ENCODE assay signal across 8 mouse cellular contexts in genomic region chr8:57320851-57321743, GRCm38 (mm10). TPM values are rescaled to one million over a fixed set of nuclear protein-coding genes. Genes with fewer than 3 reads are reported as not detected.
DNase-seq lines count a peak whose midpoint lies in the region; ATAC-seq lines count a peak whose summit lies in the region.

Hand2 (plus strand) TSS chr8:57320983.

- DNase-seq in forebrain, embryonic 11.5 days (ENCODE audit: low spot score), result peak; percentile 73
- DNase-seq in hindbrain, embryonic 10.5 days (ENCODE audit: low spot score), result peak; percentile 74
- DNase-seq in mesoderm, embryonic 11.5 days (ENCODE audit: low read depth, low spot score), result peak; percentile 65
- DNase-seq in spleen, adult 12 weeks (ENCODE audit: low spot score), result no peak
- DNase-seq in spleen, adult 18-20 months, result no peak

- no peak within 1 kb of the TSS for H3K9ac ChIP-seq in forebrain, embryonic 11.5 days (ENCODE audit: low read length)

- H3K27me3 ChIP-seq in megakaryocyte, embryonic 14.5 days (replicated peaks), result peaks cover 94% of the 10 kb centered on the region
- H3K27me3 ChIP-seq in forebrain, embryonic 11.5 days (ENCODE audit: control insufficient read depth, insufficient read depth, low read length), result peaks cover 95% of the 10 kb centered on the region
- H3K27me3 ChIP-seq in hindbrain, embryonic 10.5 days (ENCODE audit: insufficient read depth, poor library complexity, severe bottlenecking), result peaks cover 100% of the 10 kb centered on the region

- ATAC-seq in megakaryocyte, adult 5-6 weeks (ENCODE audit: poor library complexity, severe bottlenecking), result no peak
- peak; percentile 72 for ATAC-seq in forebrain, embryonic 11.5 days (replicated peaks; ENCODE audit: low FRiP score)
- no peak for ATAC-seq in megakaryocyte-erythroid progenitor cell, adult 5-6 weeks (replicated peaks; ENCODE audit: low FRiP score, low TSS enrichment, poor library complexity, severe bottlenecking)

- under 1% methylated on average over 65 of the region's 83 CpGs for whole genome bisulfite sequencing in forebrain, embryonic 11.5 days
- WGBS in hindbrain, embryonic 10.5 days, result under 1% methylated on average over 83 of the region's 83 CpGs

- H3K4me1 ChIP-seq in megakaryocyte, embryonic 14.5 days, result peaks cover 34% of the 10 kb centered on the region
- H3K4me1 ChIP-seq in forebrain, embryonic 11.5 days (replicated peaks; ENCODE audit: control insufficient read depth, insufficient read depth, low read length), result peaks cover 10% of the 10 kb centered on the region
- H3K4me1 ChIP-seq in hindbrain, embryonic 10.5 days (replicated peaks), result peaks cover 18% of the 10 kb centered on the region

- peak within 1 kb of the TSS; percentile 66 for H3K4me2 ChIP-seq in forebrain, embryonic 11.5 days (ENCODE audit: low read depth, low read length, severe bottlenecking)

- no peaks in the 10 kb centered on the region for H3K36me3 ChIP-seq in megakaryocyte, embryonic 14.5 days (replicated peaks; ENCODE audit: low read length)
- no peaks in the 10 kb centered on the region for H3K36me3 ChIP-seq in forebrain, embryonic 11.5 days (ENCODE audit: control insufficient read depth, insufficient read depth, low read length)
- H3K36me3 ChIP-seq in hindbrain, embryonic 10.5 days, result no peaks in the 10 kb centered on the region

- peak within 1 kb of the TSS; percentile 75 for H3K4me3 ChIP-seq in megakaryocyte, embryonic 14.5 days (replicated peaks)
- H3K4me3 ChIP-seq in forebrain, embryonic 11.5 days (ENCODE audit: low read depth, low read length), result peak within 1 kb of the TSS; percentile 32
- H3K4me3 ChIP-seq in hindbrain, embryonic 10.5 days, result peak within 1 kb of the TSS; percentile 50

- H3K9me3 ChIP-seq in megakaryocyte, embryonic 14.5 days, result peaks cover 5% of the 10 kb centered on the region; the same call in 1 of the 2 replicates
- no peaks in the 10 kb centered on the region for H3K9me3 ChIP-seq in forebrain, embryonic 11.5 days (ENCODE audit: control insufficient read depth, low read length)
- no peaks in the 10 kb centered on the region for H3K9me3 ChIP-seq in hindbrain, embryonic 10.5 days

- no peak within 1 kb of the TSS for H3K27ac ChIP-seq in forebrain, embryonic 11.5 days (ENCODE audit: low read depth, low read length)
- no peak within 1 kb of the TSS for H3K27ac ChIP-seq in hindbrain, embryonic 10.5 days

RNA-seq across cellular contexts. Expression of gene Hand2, which starts in this region (rescaled TPM):
- polyA plus RNA-seq in megakaryocyte, embryonic 14.5 days (2012; ENCODE audit: insufficient read depth, low replicate concordance), result 0.03 TPM in 1 of 2 replicates, not detected in the other
- total RNA-seq in megakaryocyte, adult 5-6 weeks (2015), result not detected in 2 replicates
- total RNA-seq in megakaryocyte, adult 5-6 weeks (2017), result not detected in 2 replicates
- not detected in 2 replicates for polyA plus RNA-seq in forebrain, embryonic 11.5 days (2014; fragmentation: Nextera tagmentation; extraction: Ambion mirVana)
- 0.20 TPM in 1 of 2 replicates, not detected in the other for polyA plus RNA-seq in hindbrain, embryonic 10.5 days (2016; fragmentation: Nextera tagmentation; extraction: Ambion mirVana)
- total RNA-seq in megakaryocyte-erythroid progenitor cell, adult 5-6 weeks (2014; fragmentation: Nextera tagmentation), result not detected in 2 replicates
- total RNA-seq in megakaryocyte-erythroid progenitor cell, adult 5-6 weeks (2017), result not detected in 2 replicates

Comparison
In these comparisons a context has a peak if more than half of its experiments do, and no peak if none do; other contexts are left out.
1. Peak in DNase-seq, ATAC-seq, H3K4me3 ChIP-seq and H3K4me2 ChIP-seq in forebrain, embryonic 11.5 days; RNA of the gene not detected or under 1 TPM.
2. Peak in DNase-seq and H3K4me3 ChIP-seq in hindbrain, embryonic 10.5 days; RNA of the gene not detected or under 1 TPM.